Mouse (Mus musculus) ES-E14 (cell line): ENCODE measurements around the gene Tnnt1.

Experiments used
- CHD2 ChIP-seq: IDR thresholded peaks from 2 replicates; pipeline ENCODE4 v1.6.1; 2014; ENCODE audit warnings: mild to moderate bottlenecking, low read depth, low read length, inconsistent platforms
- ZC3H11A ChIP-seq: IDR thresholded peaks from 2 replicates; pipeline ENCODE4 v1.6.1; 2012; ENCODE audit warnings: low read depth, mild to moderate bottlenecking, inconsistent platforms, low read length, borderline replicate concordance
- ZNF384 ChIP-seq: IDR thresholded peaks from 2 replicates; pipeline ENCODE4 v1.6.1; 2012; ENCODE audit warnings: low read depth, low read length, inconsistent platforms

DNA sequence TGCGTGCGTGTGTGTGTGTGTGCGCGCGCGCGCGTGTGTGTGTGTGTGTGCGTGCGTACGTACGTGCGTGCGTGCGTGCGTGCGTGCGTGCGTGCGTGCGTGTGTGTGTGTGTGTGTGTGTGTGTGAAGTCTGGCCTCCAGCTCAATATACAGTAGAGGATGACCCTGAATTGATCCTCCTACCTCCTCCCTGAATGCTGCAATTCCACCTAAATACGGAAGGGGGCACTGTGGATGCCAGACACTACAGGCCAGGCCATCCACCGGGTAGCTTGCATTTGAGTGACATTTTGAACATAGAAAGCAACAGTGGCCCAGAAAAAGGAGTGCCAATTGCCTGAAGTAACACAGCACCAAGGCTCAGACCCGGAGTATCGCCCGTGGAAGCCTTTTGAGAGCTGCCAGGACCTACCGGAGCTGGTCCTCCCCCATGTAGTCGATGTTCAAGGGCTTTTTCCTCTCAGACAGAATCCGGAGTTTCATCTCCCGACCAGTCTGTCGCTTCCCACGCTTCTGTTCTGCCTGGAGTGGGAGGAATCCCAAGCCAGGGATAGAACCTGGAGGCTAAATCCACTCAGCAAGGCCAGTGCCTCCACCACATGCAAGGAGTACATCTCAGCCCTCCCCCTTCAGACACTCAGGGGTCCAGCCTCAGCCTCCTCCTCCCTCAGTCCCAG lies 8.0 kb downstream of the Tnnt1 start:
- no peak for TF ChIP-seq ZC3H11A
- TF ChIP-seq CHD2 = no peak
- TF ChIP-seq ZNF384 = no peak
